Mouse (Mus musculus): ENCODE measurements around the gene Ctla2b. TPM values are rescaled to one million over a fixed set of nuclear protein-coding genes. Genes with fewer than 3 reads are reported as not detected.

Gene Ctla2b
- 26.3 TPM for polyA plus RNA-seq (2017; shearing (Covaris generic))

GRCm38 (mm10) chr13:60897328-60897727 lies at the start of gene Ctla2b:
Gene Ctla2b (minus strand): TSS chr13:60897447.

DNA sequence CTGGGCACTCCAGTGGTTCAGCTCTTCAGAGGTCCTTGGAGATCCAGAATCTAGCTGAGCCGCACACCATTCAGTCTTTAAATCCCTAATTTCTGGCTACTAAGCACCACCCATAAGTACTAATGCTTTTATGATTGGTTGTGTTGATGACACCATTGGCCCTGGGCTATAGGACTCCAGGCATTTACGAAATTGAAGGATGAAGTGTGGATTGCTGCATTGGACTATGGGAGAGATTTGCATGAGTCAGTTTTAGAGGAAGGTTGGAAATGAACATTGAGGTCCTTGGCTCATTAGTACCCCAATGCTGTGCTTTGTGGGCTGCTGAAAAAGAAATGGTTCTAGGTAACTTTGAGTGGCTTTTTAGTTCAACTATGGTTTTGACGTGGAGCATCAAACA lies 44.6 kb upstream of the Ctla2b start, which contains the start of gene Tpbpa:
Gene Tpbpa (minus strand): TSS at position 101 of the 400 bp plus-strand sequence.

GRCm38 (mm10) chr13:60936500-60936901 lies 39.3 kb upstream of the Ctla2b start, which contains the start of the genes Gm49391 and Ctla2a:
Gene Gm49391 (minus strand): TSS chr13:60936571.
Gene Ctla2a (minus strand): TSS chr13:60936625.

GRCm38 (mm10) chr13:60935490-60935889 lies 38.2 kb upstream of the Ctla2b start, which contains the start of gene Gm49393:
Gene Gm49393 (minus strand): TSS chr13:60935590.

DNA sequence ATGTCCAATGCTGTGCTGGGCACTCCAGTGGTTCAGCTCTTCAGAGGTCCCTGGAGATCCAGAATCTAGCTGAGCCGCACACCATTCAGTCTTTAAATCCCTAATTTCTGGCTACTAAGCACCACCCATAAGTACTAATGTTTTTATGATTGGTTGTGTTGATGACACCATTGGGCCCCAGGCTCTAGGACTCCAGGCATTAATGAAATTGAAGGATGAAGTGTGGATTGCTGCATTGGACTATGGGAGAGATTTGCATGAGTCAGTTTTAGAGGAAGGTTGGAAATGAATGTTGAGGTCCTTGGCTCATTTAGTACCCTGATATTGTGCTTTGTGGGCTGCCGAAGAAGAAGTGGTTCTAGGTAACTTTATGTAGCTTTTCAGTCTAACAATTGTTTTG lies 7.5 kb upstream of the Ctla2b start, which contains the start of gene Tpbpb:
Gene Tpbpb (minus strand): TSS at position 101 of the 400 bp plus-strand sequence.

GRCm38 (mm10) chr13:60896794-60897193 lies 453 bp downstream of the Ctla2b start, which contains the start of gene Gm49392:
Gene Gm49392 (minus strand): TSS chr13:60896894.

GRCm38 (mm10) chr13:60864281-60864680 lies 33.0 kb downstream of the Ctla2b start, which contains the start of gene 4930486L24Rik:
Gene 4930486L24Rik (minus strand): TSS chr13:60864475.

Other genes starting within 250 kb of the Ctla2b start
- gene BC051665, start 111.1 kb downstream of the Ctla2b start, polyA plus RNA-seq (2017; shearing (Covaris generic)): not detected
- not detected for gene Ctsll3, start 94.6 kb downstream of the Ctla2b start, polyA plus RNA-seq (2017; shearing (Covaris generic))
- 3.4 TPM for gene 4930486L24Rik, start 33.0 kb downstream of the Ctla2b start, polyA plus RNA-seq (2017; shearing (Covaris generic))
- not detected for gene Gm49392, start 553 bp downstream of the Ctla2b start, polyA plus RNA-seq (2017; shearing (Covaris generic))
- gene Tpbpb, start 7.4 kb upstream of the Ctla2b start, polyA plus RNA-seq (2017; shearing (Covaris generic)): not detected
- gene Gm49393, start 38.1 kb upstream of the Ctla2b start, polyA plus RNA-seq (2017; shearing (Covaris generic)): not detected
- gene Gm49391, start 39.1 kb upstream of the Ctla2b start, polyA plus RNA-seq (2017; shearing (Covaris generic)): 0.61 TPM
- gene Ctla2a, start 39.2 kb upstream of the Ctla2b start, polyA plus RNA-seq (2017; shearing (Covaris generic)): 241 TPM
- not detected for gene Tpbpa, start 44.5 kb upstream of the Ctla2b start, polyA plus RNA-seq (2017; shearing (Covaris generic))
- not detected for gene Ctsj, start 108.5 kb upstream of the Ctla2b start, polyA plus RNA-seq (2017; shearing (Covaris generic))
- gene Ctsq, start 143.2 kb upstream of the Ctla2b start, polyA plus RNA-seq (2017; shearing (Covaris generic)): not detected